Mouse (Mus musculus) heart, embryonic 12.5 days (tissue): Measurements from ENCODE around the gene Ppm1l. TPM values are rescaled to one million over a fixed set of nuclear protein-coding genes. Genes with fewer than 3 reads are reported as not detected.

ENCODE experiments used
- ATAC-seq: fragments of 200-750 bp; cut with Nextera tagmentation; 2 replicates; pipeline ENCODE4 v1.8.0; 2017; ENCODE audit warnings: moderate TSS enrichment, moderate library complexity; ENCODE audit not compliant: insufficient number of reproducible peaks, low FRiP score
- H3K27ac ChIP-seq: fragments of 300-500 bp; sonication (generic); 2 replicates; pipeline ENCODE4 v1.5.1; 2016; ENCODE audit warnings: mild to moderate bottlenecking, moderate library complexity; ENCODE audit not compliant: poor library complexity, severe bottlenecking
- H3K27me3 ChIP-seq: fragments of 300-500 bp; sonication (generic); replicated peaks from 2 replicates; pipeline ENCODE4 v1.6.1; 2016; ENCODE audit warnings: mild to moderate bottlenecking, moderate library complexity
- H3K36me3 ChIP-seq: fragments of 300-500 bp; sonication (generic); 2 replicates; pipeline ENCODE4 v1.6.1; 2016; ENCODE audit warnings: mild to moderate bottlenecking, moderate library complexity
- H3K4me1 ChIP-seq: fragments of 300-500 bp; sonication (generic); replicated peaks from 2 replicates; pipeline ENCODE4 v1.6.1; 2016; ENCODE audit warnings: mild to moderate bottlenecking
- H3K4me2 ChIP-seq: fragments of 300-500 bp; sonication (generic); 2 replicates; pipeline ENCODE4 v1.6.1; 2016; ENCODE audit warnings: mild to moderate bottlenecking, moderate library complexity
- H3K4me3 ChIP-seq: fragments of 300-500 bp; sonication (generic); 2 replicates; pipeline ENCODE4 v1.5.1; 2016; ENCODE audit warnings: mild to moderate bottlenecking
- H3K9ac ChIP-seq: fragments of 300-500 bp; sonication (generic); 2 replicates; pipeline ENCODE4 v1.6.1; 2016; ENCODE audit warnings: mild to moderate bottlenecking, moderate library complexity
- H3K9me3 ChIP-seq: fragments of 300-500 bp; sonication (generic); replicated peaks from 2 replicates; pipeline ENCODE4 v1.6.1; 2016; ENCODE audit warnings: mild to moderate bottlenecking, moderate library complexity
- WGBS: fragments of 180-500 bp; shearing (Covaris S2); methylation state at CpG from one replicate; pipeline ENCODE4 v1.1.7; 2016; 5-methylcytosine and 5-hydroxymethylcytosine counted together
- polyA plus RNA-seq: library from polyadenylated mRNA; unstranded; fragments of >200 nt; fragmentation: Nextera tagmentation; extraction: Ambion mirVana; gene quantifications from 2 replicates; pipeline ENCODE4 v1.2.1, GENCODE M21; 2016

Ppm1l gene
- polyA plus RNA-seq, 1 experiment from 2014 or later: 11.8 TPM

DNA sequence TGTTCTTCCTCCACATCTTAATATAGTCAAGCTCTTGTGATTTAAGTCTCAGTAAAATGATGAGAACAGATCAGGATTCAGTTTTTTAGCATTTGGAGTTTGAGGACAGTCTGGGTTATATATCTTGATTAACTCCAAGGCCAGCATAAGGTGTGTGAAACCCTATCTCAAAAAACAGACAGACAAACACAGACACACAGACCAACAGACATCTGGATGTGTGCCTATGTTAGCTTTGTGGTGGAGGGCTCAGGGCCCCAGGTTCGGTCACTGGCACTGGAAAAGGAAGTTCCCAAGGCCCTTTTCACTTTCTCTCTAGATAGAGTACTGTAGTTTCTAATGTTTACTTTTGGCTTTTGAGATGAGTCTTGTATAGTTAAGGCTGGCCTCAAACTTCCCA, 23.8 kb downstream of the Ppm1l start:
- no peak for ATAC-seq
- no peak overlapping the region for H3K27ac ChIP-seq
- H3K4me3 ChIP-seq: no peak overlapping the region
- no peaks in the 10 kb centered on the region for H3K9me3 ChIP-seq
- H3K9ac ChIP-seq: no peak overlapping the region
- H3K27me3 ChIP-seq: no peaks in the 10 kb centered on the region
- peaks cover 15% of the 10 kb centered on the region for H3K4me1 ChIP-seq
- no peak overlapping the region for H3K4me2 ChIP-seq
- WGBS: 63% methylated on average over 1 of the region's 1 CpGs
- no peaks in the 10 kb centered on the region for H3K36me3 ChIP-seq

- Histone ChIP-seq H3K9ac (no peak overlapping the region), H3K4me2 (no peak overlapping the region), H3K9me3 (no peaks in the 10 kb centered on the region), H3K4me1 (peaks cover 15% of the 10 kb centered on the region), H3K27ac (no peak overlapping the region), H3K4me3 (no peak overlapping the region), H3K27me3 (no peaks in the 10 kb centered on the region), H3K36me3 (no peaks in the 10 kb centered on the region)
- ATAC-seq: no peak
Measured at GRCm38 (mm10) chr3:69340971-69341370, 24.3 kb downstream of the Ppm1l start.

- H3K4me1 ChIP-seq: peaks cover 15% of the 10 kb centered on the region
- WGBS: 81% methylated on average over 8 of the region's 8 CpGs
- H3K27me3 ChIP-seq: no peaks in the 10 kb centered on the region
- H3K9ac ChIP-seq: no peak overlapping the region
- no peaks in the 10 kb centered on the region for H3K9me3 ChIP-seq
- no peak overlapping the region for H3K4me3 ChIP-seq
- ATAC-seq: no peak
- no peaks in the 10 kb centered on the region for H3K36me3 ChIP-seq
- H3K4me2 ChIP-seq: no peak overlapping the region
- no peak overlapping the region for H3K27ac ChIP-seq
Measured at GRCm38 (mm10) chr3:69341514-69341913, 24.9 kb downstream of the Ppm1l start.

DNA sequence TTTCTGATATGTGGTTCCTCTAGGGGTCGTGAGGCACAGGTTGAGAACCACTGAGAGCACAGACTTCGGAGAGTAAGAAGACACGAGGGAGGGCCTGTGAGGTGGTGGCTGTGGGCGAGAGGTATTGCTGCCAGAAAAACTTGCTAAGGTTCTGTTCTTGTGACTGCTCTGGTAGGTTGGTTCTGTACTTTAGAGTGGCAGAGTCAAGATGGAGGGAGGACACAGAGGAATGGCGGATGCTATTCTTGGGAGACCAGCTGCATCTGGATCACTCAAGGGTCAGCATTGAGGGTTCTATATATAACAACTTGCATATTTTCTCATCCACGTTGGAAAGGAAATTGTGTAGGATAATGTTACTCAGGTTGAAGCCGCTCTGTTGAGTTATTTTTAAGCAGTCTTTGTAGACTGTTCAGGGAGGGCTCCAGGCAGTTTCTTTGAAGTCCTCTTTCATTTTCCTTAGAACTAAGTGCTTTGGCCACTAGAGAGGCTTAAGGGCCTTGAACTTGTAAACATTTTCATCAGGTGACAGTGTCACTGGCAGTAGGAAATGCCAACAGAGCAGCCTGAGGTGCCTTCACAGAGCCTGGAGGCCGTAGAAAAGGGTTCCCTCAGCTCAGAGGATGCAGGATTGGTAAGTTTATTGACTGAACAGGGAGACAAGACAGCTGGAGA, 25.7 kb downstream of the Ppm1l start:
- ATAC-seq: no peak
- H3K9me3 ChIP-seq: no peaks in the 10 kb centered on the region
- H3K4me2 ChIP-seq: no peak overlapping the region
- H3K4me1 ChIP-seq: peaks cover 15% of the 10 kb centered on the region
- no peak overlapping the region for H3K9ac ChIP-seq
- no peaks in the 10 kb centered on the region for H3K36me3 ChIP-seq
- H3K27me3 ChIP-seq: no peaks in the 10 kb centered on the region
- no peak overlapping the region for H3K4me3 ChIP-seq
- 51% methylated on average over 8 of the region's 8 CpGs for WGBS
- peak overlapping the region; percentile 67 for H3K27ac ChIP-seq

GRCm38 (mm10) chr3:69343124-69343523, 26.5 kb downstream of the Ppm1l start:
- Histone ChIP-seq H3K4me3 (no peak overlapping the region), H3K4me1 (peaks cover 18% of the 10 kb centered on the region), H3K9me3 (no peaks in the 10 kb centered on the region), H3K27me3 (no peaks in the 10 kb centered on the region), H3K4me2 (no peak overlapping the region), H3K9ac (no peak overlapping the region), H3K27ac (peak overlapping the region; percentile 67; the same call in 1 of the 2 replicates), H3K36me3 (no peaks in the 10 kb centered on the region)
- WGBS: 78% methylated on average over 10 of the region's 10 CpGs
- ATAC-seq: no peak

GRCm38 (mm10) chr3:69346514-69346913, 29.9 kb downstream of the Ppm1l start:
- Histone ChIP-seq H3K4me2 (no peak overlapping the region), H3K36me3 (no peaks in the 10 kb centered on the region), H3K27ac (no peak overlapping the region), H3K4me1 (peaks cover 23% of the 10 kb centered on the region), H3K9me3 (no peaks in the 10 kb centered on the region), H3K27me3 (no peaks in the 10 kb centered on the region), H3K9ac (no peak overlapping the region), H3K4me3 (no peak overlapping the region)
- 73% methylated on average over 4 of the region's 4 CpGs for WGBS
- ATAC-seq: no peak

DNA sequence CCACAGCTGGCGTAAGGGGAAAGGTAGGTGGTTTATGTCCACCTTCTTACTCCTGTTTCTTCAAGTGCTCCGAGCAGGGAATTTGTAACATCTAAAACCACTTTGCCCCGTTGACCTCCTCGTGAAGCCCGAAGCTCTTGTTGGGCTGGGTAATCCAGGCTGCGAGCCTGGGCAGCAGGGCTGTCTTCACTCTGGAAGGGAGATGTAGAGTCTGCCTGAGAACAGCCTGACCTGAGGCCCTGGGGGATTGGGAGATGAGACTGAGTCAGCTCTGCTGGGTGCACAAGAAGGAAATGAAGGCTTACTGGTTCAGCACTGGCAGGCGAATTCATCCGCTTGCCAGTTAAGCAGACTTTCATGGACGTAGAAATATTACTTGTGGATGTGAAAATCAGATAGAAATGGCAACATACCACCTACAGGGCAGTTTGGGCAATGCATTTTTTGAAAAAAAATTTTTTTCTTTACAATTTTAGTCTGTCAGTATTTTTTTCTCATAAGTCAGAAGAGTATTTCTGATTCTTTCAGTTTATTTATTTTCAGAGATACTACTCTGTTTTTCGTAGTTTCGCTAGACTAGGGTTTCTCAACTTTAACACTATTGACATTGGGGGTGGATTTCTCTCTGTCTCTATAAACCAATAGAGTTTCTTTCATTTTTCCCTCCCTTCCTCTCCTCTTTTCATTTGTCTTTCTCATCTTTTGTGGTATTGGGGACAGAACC, 31.7 kb downstream of the Ppm1l start:
- H3K27ac ChIP-seq: no peak overlapping the region; the same call in none of the 2 replicates
- no peak overlapping the region for H3K4me2 ChIP-seq
- no peaks in the 10 kb centered on the region for H3K9me3 ChIP-seq
- 0 out of 2 replicates have a peak, but pooled peaks have one; percentile 33 for ATAC-seq
- peaks cover 24% of the 10 kb centered on the region for H3K4me1 ChIP-seq
- H3K36me3 ChIP-seq: no peaks in the 10 kb centered on the region
- H3K4me3 ChIP-seq: no peak overlapping the region
- H3K27me3 ChIP-seq: no peaks in the 10 kb centered on the region
- H3K9ac ChIP-seq: no peak overlapping the region
- 71% methylated on average over 11 of the region's 11 CpGs for WGBS

DNA sequence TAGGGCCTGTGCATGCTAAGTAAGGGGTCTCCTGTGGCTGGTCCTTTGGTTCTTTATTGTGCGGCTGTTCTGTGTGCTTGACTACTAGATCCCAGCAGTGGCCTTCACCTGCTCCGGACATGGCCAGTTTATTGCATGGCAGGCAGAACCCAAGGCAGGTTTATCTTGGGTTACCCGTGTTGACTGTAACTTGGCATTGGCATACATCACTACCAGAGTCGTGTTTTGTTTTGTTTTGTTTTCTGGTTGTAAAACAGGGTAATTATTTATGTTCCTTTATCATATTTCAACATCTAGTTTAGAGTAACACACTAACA, 32.2 kb downstream of the Ppm1l start:
- no peak overlapping the region for H3K27ac ChIP-seq
- H3K9ac ChIP-seq: no peak overlapping the region
- H3K9me3 ChIP-seq: no peaks in the 10 kb centered on the region
- no peak for ATAC-seq
- H3K27me3 ChIP-seq: no peaks in the 10 kb centered on the region
- H3K36me3 ChIP-seq: no peaks in the 10 kb centered on the region
- WGBS: 76% methylated on average over 4 of the region's 4 CpGs
- H3K4me2 ChIP-seq: no peak overlapping the region
- peaks cover 24% of the 10 kb centered on the region for H3K4me1 ChIP-seq
- H3K4me3 ChIP-seq: no peak overlapping the region

DNA sequence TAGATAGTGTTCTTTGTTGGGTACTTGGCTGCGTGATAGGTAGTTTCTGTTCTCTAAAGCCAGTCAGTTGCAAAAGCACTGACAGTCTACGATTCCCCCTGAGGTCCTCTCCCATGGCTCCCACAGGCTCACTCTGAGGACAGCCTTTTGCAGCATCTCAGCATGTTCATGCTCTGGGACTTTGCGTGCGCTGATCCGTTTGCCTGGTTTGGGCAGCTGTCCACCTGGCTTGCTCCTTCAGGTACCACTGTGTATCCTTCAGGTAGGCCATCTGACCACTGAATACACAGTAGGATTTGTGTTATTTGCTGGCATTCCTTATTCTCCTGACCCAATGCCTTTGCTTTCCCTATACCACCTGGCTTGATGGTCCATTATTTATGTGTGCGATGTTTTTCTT, 33.3 kb downstream of the Ppm1l start:
- WGBS: 93% methylated on average over 6 of the region's 6 CpGs
- H3K9me3 ChIP-seq: no peaks in the 10 kb centered on the region

DNA sequence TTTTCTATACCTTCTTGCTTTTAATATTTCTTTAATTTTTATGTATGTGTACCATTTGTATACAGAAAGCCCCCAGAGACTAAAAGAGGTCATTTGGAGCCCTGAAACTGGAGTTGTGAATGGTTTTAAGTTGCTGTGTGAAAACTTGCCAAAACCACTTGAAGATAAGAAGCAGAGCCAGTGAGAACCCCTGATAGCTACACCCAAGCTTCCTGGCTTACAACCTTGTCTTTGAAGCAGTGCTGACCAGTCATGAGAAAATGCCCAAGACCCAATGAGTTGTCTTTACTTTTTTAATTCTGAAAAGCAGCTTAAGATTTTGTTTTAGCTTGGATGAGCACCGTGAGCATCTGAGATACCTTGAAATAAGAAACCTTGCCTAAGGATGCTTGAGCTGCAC, 35.5 kb downstream of the Ppm1l start:
- Histone ChIP-seq H3K27me3 (no peaks in the 10 kb centered on the region), H3K4me3 (no peak overlapping the region), H3K4me1 (peaks cover 29% of the 10 kb centered on the region), H3K27ac (no peak overlapping the region), H3K36me3 (no peaks in the 10 kb centered on the region), H3K9me3 (no peaks in the 10 kb centered on the region), H3K4me2 (peak overlapping the region; percentile 30; the same call in 1 of the 2 replicates), H3K9ac (no peak overlapping the region)
- 32% methylated on average over 1 of the region's 1 CpGs for WGBS
- ATAC-seq: no peak

More for the DNA sequence above, 33.3 kb downstream of the Ppm1l start:
- Histone ChIP-seq H3K27ac (no peak overlapping the region), H3K27me3 (no peaks in the 10 kb centered on the region), H3K4me2 (no peak overlapping the region), H3K4me1 (peaks cover 29% of the 10 kb centered on the region), H3K36me3 (no peaks in the 10 kb centered on the region), H3K4me3 (no peak overlapping the region), H3K9ac (no peak overlapping the region)
- no peak for ATAC-seq

- Histone ChIP-seq H3K36me3 (no peaks in the 10 kb centered on the region), H3K9me3 (no peaks in the 10 kb centered on the region), H3K4me3 (no peak overlapping the region), H3K27ac (no peak overlapping the region), H3K4me1 (peaks cover 22% of the 10 kb centered on the region), H3K4me2 (no peak overlapping the region), H3K9ac (no peak overlapping the region), H3K27me3 (no peaks in the 10 kb centered on the region)
- ATAC-seq: no peak
- WGBS: 71% methylated on average over 2 of the region's 2 CpGs
Measured at GRCm38 (mm10) chr3:69354681-69355080, 38.0 kb downstream of the Ppm1l start.
